Mouse (Mus musculus): Measurements from ENCODE around the gene Zfp454. TPM values are rescaled to one million over a fixed set of nuclear protein-coding genes. Genes with fewer than 3 reads are reported as not detected.

The Zfp454 gene
- 14.8 and 15.8 TPM in 2 replicates for polyA plus RNA-seq (2016; fragmentation: Nextera tagmentation; extraction: Ambion mirVana)

DNA sequence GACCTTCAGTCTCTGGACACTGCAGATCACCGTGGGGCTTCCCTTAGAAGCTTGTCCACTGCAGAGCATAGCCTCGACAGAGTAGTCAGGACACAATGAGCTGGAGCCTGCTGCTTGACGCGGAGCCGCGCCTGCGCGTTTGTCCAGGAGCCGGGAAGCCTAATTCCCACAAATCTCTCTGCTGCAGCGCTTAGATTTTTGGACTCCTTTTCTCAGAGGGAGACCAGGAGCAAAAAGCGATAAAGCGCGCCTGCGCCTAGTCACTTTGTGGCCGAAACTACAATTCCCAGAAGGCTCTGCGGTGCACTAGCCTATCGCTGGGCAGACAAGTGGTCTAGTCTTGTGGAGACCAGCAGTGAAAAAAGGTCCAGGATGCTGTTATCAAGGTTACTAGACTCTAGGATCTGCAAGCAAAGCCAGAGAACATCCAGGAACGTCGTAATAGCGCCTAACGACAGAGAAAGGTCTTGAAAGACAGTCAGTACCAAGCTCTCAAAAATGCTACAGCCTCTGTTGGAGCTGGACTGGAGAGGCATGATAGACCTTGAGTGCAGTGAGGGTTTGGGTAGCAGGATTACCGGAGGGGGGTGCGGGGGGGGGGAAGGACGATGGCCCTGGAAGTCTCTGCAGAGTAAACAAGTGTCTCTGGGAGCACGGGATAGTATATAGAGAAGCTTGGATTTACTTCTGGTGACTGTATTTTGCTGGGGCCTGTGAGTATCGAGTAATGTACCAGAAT is at the start of gene Zfp454:
Gene Zfp454, minus strand, starts transcription at position 262 of the 739 bp plus-strand sequence.
- Histone ChIP-seq H3K4me1 (peaks cover 14% of the 10 kb centered on the region), H3K36me3 (replicated peaks) (peaks cover 31% of the 10 kb centered on the region), H3K27me3 (no peaks in the 10 kb centered on the region), H3K9me3 (no peaks in the 10 kb centered on the region), H3K4me2 (peak within 1 kb of the TSS; percentile 70), H3K9ac (peak within 1 kb of the TSS; percentile 66), H3K4me3 (replicated peaks) (peak within 1 kb of the TSS; percentile 52), H3K27ac (peak within 1 kb of the TSS; percentile 83)
- 7% methylated on average over 26 of the region's 26 CpGs for WGBS
- ATAC-seq (ENCODE audit: low FRiP score): peak; percentile 97

DNA sequence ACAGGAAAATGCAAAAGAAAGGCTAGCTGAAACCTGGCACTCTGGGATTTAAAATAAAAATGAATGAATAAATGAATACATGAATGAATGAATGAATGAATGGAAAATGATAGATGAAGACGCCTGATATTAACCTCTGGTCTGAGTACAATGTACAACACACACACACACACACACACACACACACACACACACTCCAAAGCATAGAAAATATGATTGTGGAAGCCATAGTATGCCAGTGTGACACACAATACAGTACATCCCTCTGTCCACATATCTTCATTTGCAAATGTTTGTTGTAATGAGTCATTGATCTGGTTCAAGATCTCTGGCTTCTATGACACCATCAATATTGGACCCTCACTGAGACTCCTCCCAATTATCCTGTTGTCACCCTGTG is 44.6 kb upstream of the Zfp454 start:
- WGBS: 50% methylated on average over 1 of the region's 1 CpGs
- peaks cover 14% of the 10 kb centered on the region; the same call in 1 of the 2 replicates for H3K27me3 ChIP-seq
- no peak overlapping the region for H3K9ac ChIP-seq
- H3K36me3 ChIP-seq (replicated peaks): no peaks in the 10 kb centered on the region
- no peak overlapping the region for H3K27ac ChIP-seq
- peak; percentile 51 for ATAC-seq (ENCODE audit: low FRiP score)
- peaks cover 10% of the 10 kb centered on the region for H3K4me1 ChIP-seq
- no peaks in the 10 kb centered on the region for H3K9me3 ChIP-seq
- no peak overlapping the region for H3K4me3 ChIP-seq (replicated peaks)
- H3K4me2 ChIP-seq: peak overlapping the region; percentile 84; the same call in 1 of the 2 replicates

- Histone ChIP-seq H3K27ac (peak within 1 kb of the TSS; percentile 25; the same call in 1 of the 2 replicates), H3K4me2 (peak within 1 kb of the TSS; percentile 84), H3K4me1 (peaks cover 10% of the 10 kb centered on the region)
Measured at GRCm38 (mm10) chr11:50931451-50931866, 44.0 kb upstream of the Zfp454 start, which contains the start of gene Zfp354b. Zfp354b (minus strand) TSS chr11:50931633.

DNA sequence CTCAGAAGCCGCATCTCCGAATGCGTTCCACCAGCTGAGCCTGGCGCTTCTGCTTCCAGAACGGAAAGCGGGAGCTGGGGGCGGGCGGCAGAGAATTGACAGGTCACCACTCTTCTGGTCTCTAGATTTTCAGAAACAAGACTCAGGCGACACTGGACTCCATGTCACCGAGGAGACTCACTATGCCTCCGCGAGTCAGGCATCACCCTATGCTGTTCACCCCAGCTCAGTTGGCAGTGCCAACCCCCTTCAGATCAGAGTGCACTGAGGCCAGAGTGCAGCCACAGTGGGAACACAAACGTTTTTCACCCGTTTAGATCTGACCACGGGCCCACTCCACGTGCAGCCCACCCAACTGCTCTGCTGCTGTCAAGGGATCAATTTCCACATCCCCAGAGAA is 43.6 kb upstream of the Zfp454 start:
- no peaks in the 10 kb centered on the region for H3K9me3 ChIP-seq
- H3K4me1 ChIP-seq: peaks cover 10% of the 10 kb centered on the region
- peaks cover 14% of the 10 kb centered on the region; the same call in 1 of the 2 replicates for H3K27me3 ChIP-seq
- WGBS: 2% methylated on average over 16 of the region's 16 CpGs
- no peaks in the 10 kb centered on the region for H3K36me3 ChIP-seq (replicated peaks)
- H3K27ac ChIP-seq: peak overlapping the region; percentile 25; the same call in 1 of the 2 replicates
- H3K9ac ChIP-seq: peak overlapping the region; percentile 75
- ATAC-seq (ENCODE audit: low FRiP score): peak; percentile 66
- H3K4me2 ChIP-seq: peak overlapping the region; percentile 84
- peak overlapping the region; percentile 60 for H3K4me3 ChIP-seq (replicated peaks)

More at GRCm38 (mm10) chr11:50931451-50931866, 44.0 kb upstream of the Zfp454 start, which contains the start of gene Zfp354b:
- peak; percentile 96 for ATAC-seq (ENCODE audit: low FRiP score)
- H3K27me3 ChIP-seq: peaks cover 14% of the 10 kb centered on the region; the same call in 1 of the 2 replicates
- peak within 1 kb of the TSS; percentile 75 for H3K9ac ChIP-seq
- no peaks in the 10 kb centered on the region for H3K9me3 ChIP-seq
- H3K36me3 ChIP-seq (replicated peaks): no peaks in the 10 kb centered on the region
- H3K4me3 ChIP-seq (replicated peaks): peak within 1 kb of the TSS; percentile 60
- WGBS: 0% methylated on average over 18 of the region's 18 CpGs

- no peak for ATAC-seq (ENCODE audit: low FRiP score)
- Histone ChIP-seq H3K36me3 (replicated peaks) (no peaks in the 10 kb centered on the region), H3K9ac (peak overlapping the region; percentile 75), H3K4me3 (replicated peaks) (peak overlapping the region; percentile 60), H3K4me2 (peak overlapping the region; percentile 84), H3K4me1 (peaks cover 10% of the 10 kb centered on the region), H3K27me3 (peaks cover 14% of the 10 kb centered on the region; the same call in 1 of the 2 replicates), H3K27ac (0 out of 2 replicates have a peak overlapping the region, but pooled peaks have one; percentile 25), H3K9me3 (no peaks in the 10 kb centered on the region)
- 38% methylated on average over 14 of the region's 14 CpGs for WGBS
Measured at GRCm38 (mm10) chr11:50930469-50931014, 43.1 kb upstream of the Zfp454 start.

GRCm38 (mm10) chr11:50915671-50916320 is 28.3 kb upstream of the Zfp454 start, which contains the start of gene Zfp2:
Zfp2 (minus strand) TSS chr11:50916165.
- ATAC-seq (ENCODE audit: low FRiP score): peak; percentile 97
- Histone ChIP-seq H3K27ac (peak within 1 kb of the TSS; percentile 81), H3K4me1 (no peaks in the 10 kb centered on the region), H3K9me3 (peaks cover 22% of the 10 kb centered on the region), H3K4me3 (replicated peaks) (peak within 1 kb of the TSS; percentile 83), H3K36me3 (replicated peaks) (peaks cover 29% of the 10 kb centered on the region), H3K4me2 (peak within 1 kb of the TSS; percentile 47), H3K27me3 (no peaks in the 10 kb centered on the region), H3K9ac (peak within 1 kb of the TSS; percentile 93)
- under 1% methylated on average over 47 of the region's 47 CpGs for WGBS

- H3K27me3 ChIP-seq: no peaks in the 10 kb centered on the region
- no peak overlapping the region for H3K9ac ChIP-seq
- no peak overlapping the region for H3K4me3 ChIP-seq (replicated peaks)
- no peaks in the 10 kb centered on the region for H3K4me1 ChIP-seq
- ATAC-seq (ENCODE audit: low FRiP score): no peak
- 95% methylated on average over 3 of the region's 3 CpGs for WGBS
- H3K27ac ChIP-seq: no peak overlapping the region
- H3K4me2 ChIP-seq: no peak overlapping the region
- H3K36me3 ChIP-seq (replicated peaks): peaks cover 42% of the 10 kb centered on the region
- peaks cover 29% of the 10 kb centered on the region for H3K9me3 ChIP-seq
Measured at GRCm38 (mm10) chr11:50914461-50914860, 27.0 kb upstream of the Zfp454 start.

- H3K4me3 ChIP-seq (replicated peaks): no peak overlapping the region
- no peaks in the 10 kb centered on the region for H3K4me1 ChIP-seq
- peaks cover 54% of the 10 kb centered on the region for H3K36me3 ChIP-seq (replicated peaks)
- WGBS: 90% methylated on average over 1 of the region's 1 CpGs
- H3K4me2 ChIP-seq: no peak overlapping the region
- H3K27ac ChIP-seq: no peak overlapping the region
- ATAC-seq (ENCODE audit: low FRiP score): no peak
- no peaks in the 10 kb centered on the region for H3K27me3 ChIP-seq
- H3K9me3 ChIP-seq: peaks cover 29% of the 10 kb centered on the region
- H3K9ac ChIP-seq: no peak overlapping the region
Measured at GRCm38 (mm10) chr11:50913301-50913700, 25.9 kb upstream of the Zfp454 start.

- Histone ChIP-seq H3K36me3 (replicated peaks) (peaks cover 97% of the 10 kb centered on the region), H3K9ac (no peak overlapping the region), H3K27me3 (no peaks in the 10 kb centered on the region), H3K4me2 (no peak overlapping the region), H3K9me3 (peaks cover 61% of the 10 kb centered on the region), H3K4me1 (no peaks in the 10 kb centered on the region), H3K27ac (no peak overlapping the region), H3K4me3 (replicated peaks) (no peak overlapping the region)
- WGBS: 90% methylated on average over 5 of the region's 5 CpGs
- ATAC-seq (ENCODE audit: low FRiP score): no peak
Measured at GRCm38 (mm10) chr11:50908136-50908535, 20.7 kb upstream of the Zfp454 start.

- Histone ChIP-seq H3K9ac (no peak overlapping the region), H3K4me1 (no peaks in the 10 kb centered on the region), H3K4me3 (replicated peaks) (no peak overlapping the region), H3K9me3 (peaks cover 51% of the 10 kb centered on the region), H3K27ac (no peak overlapping the region), H3K27me3 (no peaks in the 10 kb centered on the region), H3K36me3 (replicated peaks) (peaks cover 46% of the 10 kb centered on the region), H3K4me2 (no peak overlapping the region)
- ATAC-seq (ENCODE audit: low FRiP score): no peak
- 85% methylated on average over 1 of the region's 1 CpGs for WGBS
Measured at GRCm38 (mm10) chr11:50897359-50897758, 9.9 kb upstream of the Zfp454 start.

GRCm38 (mm10) chr11:50892441-50892840 is 5.0 kb upstream of the Zfp454 start:
- peaks cover 3% of the 10 kb centered on the region for H3K4me1 ChIP-seq
- 50% methylated on average over 2 of the region's 2 CpGs for WGBS
- peaks cover under 1% of the 10 kb centered on the region; the same call in 1 of the 2 replicates for H3K36me3 ChIP-seq (replicated peaks)
- no peaks in the 10 kb centered on the region for H3K27me3 ChIP-seq
- no peak overlapping the region for H3K4me2 ChIP-seq
- H3K4me3 ChIP-seq (replicated peaks): no peak overlapping the region
- peaks cover 5% of the 10 kb centered on the region; the same call in 1 of the 2 replicates for H3K9me3 ChIP-seq
- H3K27ac ChIP-seq: no peak overlapping the region
- no peak overlapping the region for H3K9ac ChIP-seq
- no peak for ATAC-seq (ENCODE audit: low FRiP score)

- Histone ChIP-seq H3K27ac (peak overlapping the region; percentile 83), H3K4me3 (replicated peaks) (peak overlapping the region; percentile 52)
- ATAC-seq (ENCODE audit: low FRiP score): peak; percentile 19; the same call in 1 of the 2 replicates
Measured at GRCm38 (mm10) chr11:50886933-50887293, 538 bp downstream of the Zfp454 start.

More at GRCm38 (mm10) chr11:50886933-50887293, 538 bp downstream of the Zfp454 start:
- 19% methylated on average over 10 of the region's 10 CpGs for WGBS
- peak overlapping the region; percentile 70 for H3K4me2 ChIP-seq
- no peaks in the 10 kb centered on the region for H3K9me3 ChIP-seq
- H3K36me3 ChIP-seq (replicated peaks): peaks cover 37% of the 10 kb centered on the region
- peak overlapping the region; percentile 66 for H3K9ac ChIP-seq
- H3K4me1 ChIP-seq: peaks cover 14% of the 10 kb centered on the region
- no peaks in the 10 kb centered on the region for H3K27me3 ChIP-seq
